Mouse (Mus musculus): ENCODE results near the gene Cdkn2aip.

GRCm38 (mm10) chr8:47674777-47675710 lies 38.7 kb downstream of the Cdkn2aip start, which contains the start of gene Ing2:
- TF ChIP-seq CTCF (IDR thresholded peaks at IDR 0.05; ENCODE audit: control insufficient read depth, insufficient read depth, insufficient replicate concordance, low read depth, low read length) (no peak), POLR2A (IDR thresholded peaks at IDR 0.05; ENCODE audit: control insufficient read depth, low read depth, low read length) (peak; percentile 74)
